Mouse (Mus musculus) kidney, embryonic 15.5 days (tissue): ENCODE data around the gene Mpped2. TPM values are rescaled to one million over a fixed set of nuclear protein-coding genes. Genes with fewer than 3 reads are reported as not detected.
A peak's percentile ranks its signal among the peaks of the same experiment; 100 is the strongest.

Experiments used
- ATAC-seq: fragments of 200-750 bp; cut with Nextera tagmentation; replicated peaks from 2 replicates; pipeline ENCODE4 v1.8.0; 2017; ENCODE audit warnings: moderate TSS enrichment; ENCODE audit not compliant: low FRiP score
- H3K27ac ChIP-seq: fragments of 300-500 bp; sonication (generic); 2 replicates; pipeline ENCODE4 v1.5.1; 2015; ENCODE audit warnings: mild to moderate bottlenecking, inconsistent platforms
- H3K27me3 ChIP-seq: fragments of 300-500 bp; sonication (generic); 2 replicates; pipeline ENCODE4 v1.6.1; 2015; ENCODE audit warnings: inconsistent platforms
- H3K36me3 ChIP-seq: fragments of 300-500 bp; sonication (generic); 2 replicates; pipeline ENCODE4 v1.6.1; 2015; ENCODE audit warnings: inconsistent platforms
- H3K4me1 ChIP-seq: fragments of 300-500 bp; sonication (generic); 2 replicates; pipeline ENCODE4 v1.6.1; 2015; ENCODE audit warnings: inconsistent platforms
- H3K4me2 ChIP-seq: fragments of 300-500 bp; sonication (generic); 2 replicates; pipeline ENCODE4 v1.6.1; 2015; ENCODE audit warnings: moderate library complexity, mild to moderate bottlenecking, inconsistent platforms
- H3K4me3 ChIP-seq: fragments of 300-500 bp; sonication (generic); replicated peaks from 2 replicates; pipeline ENCODE4 v1.5.1; 2015; ENCODE audit warnings: mild to moderate bottlenecking, inconsistent platforms
- H3K9ac ChIP-seq: fragments of 300-500 bp; sonication (generic); 2 replicates; pipeline ENCODE4 v1.6.1; 2015; ENCODE audit warnings: mild to moderate bottlenecking, inconsistent platforms
- H3K9me3 ChIP-seq: fragments of 300-500 bp; sonication (generic); replicated peaks from 2 replicates; pipeline ENCODE4 v1.6.1; 2016; ENCODE audit warnings: inconsistent platforms
- WGBS: fragments of 180-500 bp; shearing (Covaris S2); methylation state at CpG from one replicate; pipeline ENCODE4 v1.1.7; 2015; ENCODE audit warnings: mixed read lengths; 5-methylcytosine and 5-hydroxymethylcytosine counted together
- polyA plus RNA-seq: library from polyadenylated mRNA; unstranded; fragments of >200 nt; fragmentation: Nextera tagmentation; extraction: Ambion mirVana; gene quantifications from 2 replicates; pipeline ENCODE4 v1.2.1, GENCODE M21; 2015

Gene Mpped2
- polyA plus RNA-seq, 1 experiment from 2014 or later, result 29.5 TPM

- Histone ChIP-seq H3K9me3 (no peaks in the 10 kb centered on the region; the same call in 1 of the 2 replicates), H3K4me2 (no peak overlapping the region), H3K4me3 (no peak overlapping the region), H3K27me3 (no peaks in the 10 kb centered on the region), H3K4me1 (peaks cover 27% of the 10 kb centered on the region), H3K36me3 (no peaks in the 10 kb centered on the region), H3K9ac (no peak overlapping the region), H3K27ac (no peak overlapping the region)
- no peak for ATAC-seq
- 33% methylated on average over 4 of the region's 4 CpGs for WGBS
Observed at GRCm38 (mm10) chr2:106846511-106846910, 153.4 kb downstream of the Mpped2 start.

GRCm38 (mm10) chr2:106849389-106849788, 156.3 kb downstream of the Mpped2 start:
- WGBS, result 62% methylated on average over 9 of the region's 9 CpGs
- H3K9ac ChIP-seq, result no peak overlapping the region
- no peak overlapping the region for H3K27ac ChIP-seq
- ATAC-seq, result no peak
- H3K4me1 ChIP-seq, result peaks cover 34% of the 10 kb centered on the region
- H3K27me3 ChIP-seq, result 0 out of 2 replicates have a peak, but pooled peaks cover 4% of the 10 kb centered on the region
- no peaks in the 10 kb centered on the region; the same call in 1 of the 2 replicates for H3K9me3 ChIP-seq
- no peak overlapping the region for H3K4me3 ChIP-seq
- no peak overlapping the region for H3K4me2 ChIP-seq
- no peaks in the 10 kb centered on the region for H3K36me3 ChIP-seq

GRCm38 (mm10) chr2:106851515-106851914, 158.4 kb downstream of the Mpped2 start:
- 77% methylated on average over 8 of the region's 8 CpGs for WGBS
- no peak for ATAC-seq
- 0 out of 2 replicates have a peak overlapping the region, but pooled peaks have one; percentile 18 for H3K27ac ChIP-seq
- H3K4me1 ChIP-seq, result peaks cover 42% of the 10 kb centered on the region
- H3K4me2 ChIP-seq, result no peak overlapping the region
- H3K4me3 ChIP-seq, result no peak overlapping the region
- no peaks in the 10 kb centered on the region for H3K36me3 ChIP-seq
- H3K9me3 ChIP-seq, result no peaks in the 10 kb centered on the region; the same call in 1 of the 2 replicates
- no peak overlapping the region for H3K9ac ChIP-seq
- H3K27me3 ChIP-seq, result 0 out of 2 replicates have a peak, but pooled peaks cover 4% of the 10 kb centered on the region

DNA sequence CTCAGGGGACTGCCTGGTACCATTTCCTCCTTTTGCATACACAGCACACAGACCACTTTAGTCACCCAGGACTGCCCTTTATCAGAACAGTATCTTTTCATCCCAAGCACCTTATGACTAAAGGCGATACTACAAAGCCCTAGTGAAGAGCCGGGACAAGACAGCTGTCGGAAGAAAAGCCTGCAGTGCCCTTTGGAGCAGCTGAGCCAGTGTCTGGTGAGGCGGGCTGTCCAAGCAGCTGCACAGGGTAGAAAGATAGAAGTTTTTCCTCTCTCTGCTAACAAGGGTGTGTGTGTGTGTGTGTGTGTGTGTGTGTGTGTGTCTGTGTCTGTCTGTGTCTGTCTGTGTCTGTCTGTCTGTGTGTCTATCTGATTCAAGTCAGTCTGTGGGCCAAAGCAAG, 161.1 kb downstream of the Mpped2 start:
- Histone ChIP-seq H3K9ac (no peak overlapping the region), H3K4me3 (no peak overlapping the region), H3K27ac (no peak overlapping the region), H3K27me3 (0 out of 2 replicates have a peak, but pooled peaks cover 4% of the 10 kb centered on the region), H3K9me3 (no peaks in the 10 kb centered on the region), H3K4me2 (no peak overlapping the region), H3K36me3 (no peaks in the 10 kb centered on the region), H3K4me1 (peaks cover 61% of the 10 kb centered on the region)
- ATAC-seq, result no peak
- 64% methylated on average over 4 of the region's 4 CpGs for WGBS

GRCm38 (mm10) chr2:106854758-106855157, 161.7 kb downstream of the Mpped2 start:
- no peak for ATAC-seq
- 0 out of 2 replicates have a peak, but pooled peaks cover 4% of the 10 kb centered on the region for H3K27me3 ChIP-seq
- H3K27ac ChIP-seq, result no peak overlapping the region
- no peaks in the 10 kb centered on the region for H3K9me3 ChIP-seq
- peak overlapping the region; percentile 35 for H3K4me2 ChIP-seq
- no peaks in the 10 kb centered on the region for H3K36me3 ChIP-seq
- H3K4me3 ChIP-seq, result no peak overlapping the region
- no peak overlapping the region for H3K9ac ChIP-seq
- H3K4me1 ChIP-seq, result peaks cover 58% of the 10 kb centered on the region
- 22% methylated on average over 8 of the region's 8 CpGs for WGBS

GRCm38 (mm10) chr2:106855184-106855583, 162.1 kb downstream of the Mpped2 start:
- Histone ChIP-seq H3K4me1 (peaks cover 58% of the 10 kb centered on the region), H3K27ac (no peak overlapping the region), H3K4me3 (no peak overlapping the region), H3K9ac (no peak overlapping the region), H3K4me2 (peak overlapping the region; percentile 35), H3K9me3 (no peaks in the 10 kb centered on the region), H3K27me3 (0 out of 2 replicates have a peak, but pooled peaks cover 4% of the 10 kb centered on the region), H3K36me3 (no peaks in the 10 kb centered on the region)
- ATAC-seq, result no peak
- 32% methylated on average over 13 of the region's 13 CpGs for WGBS

GRCm38 (mm10) chr2:106855623-106856350, 162.7 kb downstream of the Mpped2 start:
- H3K4me3 ChIP-seq, result no peak overlapping the region

DNA sequence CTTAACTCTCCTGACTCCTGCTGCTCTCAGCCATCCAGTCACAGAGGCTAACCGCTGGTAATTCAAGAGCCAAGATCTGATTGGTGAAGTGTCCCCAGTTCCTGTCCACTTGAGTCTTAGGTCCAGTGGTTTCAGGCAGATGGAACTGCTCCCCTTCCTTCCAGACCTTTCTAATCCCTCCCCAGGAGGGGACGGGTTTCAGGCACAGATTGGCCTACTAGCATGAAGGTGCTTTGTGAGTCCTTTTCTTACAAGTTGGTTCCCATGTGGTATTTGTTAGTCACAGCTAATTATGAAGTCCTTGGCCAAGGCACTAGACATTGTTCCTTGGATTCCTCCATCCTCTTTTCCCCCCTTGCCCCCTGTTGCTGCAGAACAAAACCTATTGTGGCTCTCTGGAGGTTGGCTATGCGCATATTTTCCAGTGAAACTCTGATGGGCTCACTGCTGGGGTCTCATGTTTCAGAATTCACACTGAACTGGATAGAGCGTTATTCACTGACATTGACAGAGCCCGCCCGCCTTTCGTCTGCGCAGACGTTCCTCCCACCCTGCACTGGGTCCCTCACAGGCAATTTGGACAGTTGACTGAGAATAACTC, 163.4 kb downstream of the Mpped2 start:
- H3K4me2 ChIP-seq, result peak overlapping the region; percentile 32; the same call in 1 of the 2 replicates

More at GRCm38 (mm10) chr2:106855623-106856350, 162.7 kb downstream of the Mpped2 start:
- H3K9me3 ChIP-seq, result no peaks in the 10 kb centered on the region
- peak overlapping the region; percentile 49 for H3K27ac ChIP-seq
- H3K4me2 ChIP-seq, result peak overlapping the region; percentile 32; the same call in 1 of the 2 replicates
- peaks cover 58% of the 10 kb centered on the region for H3K4me1 ChIP-seq
- peak; percentile 73 for ATAC-seq
- no peaks in the 10 kb centered on the region for H3K36me3 ChIP-seq
- 14% methylated on average over 12 of the region's 12 CpGs for WGBS
- H3K9ac ChIP-seq, result no peak overlapping the region
- H3K27me3 ChIP-seq, result 0 out of 2 replicates have a peak, but pooled peaks cover 4% of the 10 kb centered on the region

DNA sequence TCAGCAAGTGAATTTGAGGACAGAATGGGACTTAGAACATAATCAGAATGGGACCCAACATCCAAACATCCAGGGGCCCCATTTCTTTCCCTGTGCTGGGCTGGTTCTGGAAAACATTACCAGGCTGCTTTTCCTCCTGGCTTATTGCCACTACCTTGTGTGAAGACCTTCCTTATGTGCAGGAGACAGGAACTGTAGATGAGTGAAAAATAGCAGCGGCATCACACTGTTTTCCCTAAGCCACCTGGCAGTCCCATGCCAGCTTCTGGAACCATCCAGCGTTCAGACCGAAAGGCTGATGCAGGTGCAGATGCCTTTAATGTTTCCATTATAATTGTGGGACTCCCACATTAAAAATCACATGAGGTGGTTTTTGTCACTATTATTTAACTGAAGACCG, 164.2 kb downstream of the Mpped2 start:
- 75% methylated on average over 4 of the region's 4 CpGs for WGBS
- no peak for ATAC-seq
- H3K27ac ChIP-seq, result peak overlapping the region; percentile 34

More for the DNA sequence above, 163.4 kb downstream of the Mpped2 start:
- peaks cover 65% of the 10 kb centered on the region for H3K4me1 ChIP-seq
- 31% methylated on average over 9 of the region's 9 CpGs for WGBS
- no peaks in the 10 kb centered on the region for H3K9me3 ChIP-seq
- H3K27ac ChIP-seq, result peak overlapping the region; percentile 49; the same call in 1 of the 2 replicates
- H3K9ac ChIP-seq, result no peak overlapping the region
- H3K27me3 ChIP-seq, result 0 out of 2 replicates have a peak, but pooled peaks cover 4% of the 10 kb centered on the region
- H3K4me3 ChIP-seq, result no peak overlapping the region
- H3K36me3 ChIP-seq, result no peaks in the 10 kb centered on the region
- ATAC-seq, result peak; percentile 37

GRCm38 (mm10) chr2:106857711-106858110, 164.6 kb downstream of the Mpped2 start:
- Histone ChIP-seq H3K4me1 (peaks cover 65% of the 10 kb centered on the region), H3K4me2 (no peak overlapping the region), H3K4me3 (no peak overlapping the region), H3K27me3 (0 out of 2 replicates have a peak, but pooled peaks cover 4% of the 10 kb centered on the region), H3K27ac (peak overlapping the region; percentile 71), H3K9me3 (no peaks in the 10 kb centered on the region), H3K36me3 (no peaks in the 10 kb centered on the region), H3K9ac (no peak overlapping the region)
- WGBS, result 58% methylated on average over 4 of the region's 4 CpGs
- ATAC-seq, result peak; percentile 19; the same call in 1 of the 2 replicates

More for the DNA sequence above, 164.2 kb downstream of the Mpped2 start:
- no peak overlapping the region for H3K9ac ChIP-seq
- peaks cover 62% of the 10 kb centered on the region for H3K4me1 ChIP-seq
- 0 out of 2 replicates have a peak, but pooled peaks cover 4% of the 10 kb centered on the region for H3K27me3 ChIP-seq
- H3K4me3 ChIP-seq, result no peak overlapping the region
- no peak overlapping the region for H3K4me2 ChIP-seq
- H3K9me3 ChIP-seq, result no peaks in the 10 kb centered on the region
- no peaks in the 10 kb centered on the region for H3K36me3 ChIP-seq

DNA sequence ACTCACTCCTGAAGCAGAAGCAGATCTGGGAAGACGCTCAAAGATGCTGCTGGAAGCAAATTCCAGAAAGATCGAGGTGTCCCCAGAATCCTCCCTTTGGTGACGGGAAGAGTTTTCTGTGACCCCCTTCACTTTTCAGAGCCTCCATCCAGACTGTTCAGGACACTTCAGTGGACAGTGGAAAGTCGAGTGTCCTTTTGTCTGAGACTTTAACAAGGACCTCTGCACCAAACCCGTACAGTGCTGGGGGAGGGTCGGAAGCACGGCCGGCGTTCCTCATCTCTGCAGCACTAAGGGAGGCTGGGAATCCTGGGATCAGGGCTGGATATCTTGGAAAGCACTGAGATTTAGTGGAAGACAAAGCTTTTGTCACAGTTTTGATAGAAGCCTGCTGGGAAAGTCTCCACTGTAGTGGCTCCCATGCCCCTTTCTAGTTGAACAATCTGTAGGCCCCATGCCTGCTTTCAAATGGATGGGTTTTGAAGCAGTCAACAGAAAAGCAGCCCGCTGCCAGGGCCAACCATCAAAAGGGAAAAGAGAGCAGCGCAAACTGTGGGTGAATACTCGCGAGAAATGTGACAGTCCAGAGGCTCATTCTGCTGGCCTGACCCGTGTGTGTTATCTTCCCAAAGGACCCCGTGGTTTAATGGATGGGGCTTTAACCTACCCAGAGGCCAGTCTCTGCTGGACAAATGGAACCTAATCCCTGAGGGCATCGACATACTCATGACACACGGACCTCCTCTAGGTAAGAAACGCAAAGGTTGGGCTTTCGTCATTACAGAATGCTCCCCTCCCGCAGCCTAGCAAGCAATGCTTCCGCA, 168.0 kb downstream of the Mpped2 start:
- H3K27ac ChIP-seq, result no peak overlapping the region
- no peaks in the 10 kb centered on the region for H3K27me3 ChIP-seq
- no peak overlapping the region for H3K4me3 ChIP-seq
- 73% methylated on average over 21 of the region's 21 CpGs for WGBS
- H3K9ac ChIP-seq, result no peak overlapping the region
- no peaks in the 10 kb centered on the region for H3K9me3 ChIP-seq
- H3K36me3 ChIP-seq, result no peaks in the 10 kb centered on the region
- ATAC-seq, result no peak
- H3K4me1 ChIP-seq, result peaks cover 64% of the 10 kb centered on the region
- H3K4me2 ChIP-seq, result no peak overlapping the region
